Mouse (Mus musculus) forebrain, embryonic 14.5 days (tissue): ENCODE measurements around the gene Mab21l3. TPM values are rescaled to one million over a fixed set of nuclear protein-coding genes. Genes with fewer than 3 reads are reported as not detected.
"Not testable (repeated sequence)": the region's sequence is repeated elsewhere in the genome, so short reads cannot be mapped to it uniquely, and the experiment has no call there.

Source experiments
- ATAC-seq: fragments of 200-750 bp; cut with Nextera tagmentation; 2 replicates; pipeline ENCODE4 v1.8.0; 2017; ENCODE audit warnings: mild to moderate bottlenecking, moderate library complexity
- DNase-seq: peaks from one replicate; pipeline ENCODE4 v3.0.0-alpha.2; 2015; ENCODE audit warnings: low spot score
- H3K27ac ChIP-seq: fragments of 300-500 bp; sonication (generic); 2 replicates; pipeline ENCODE4 v1.5.1; 2014; ENCODE audit warnings: low read depth, mild to moderate bottlenecking, control low read depth, low read length, moderate library complexity
- H3K27me3 ChIP-seq: fragments of 300-500 bp; sonication (generic); replicated peaks from 2 replicates; pipeline ENCODE4 v1.6.1; 2014; ENCODE audit warnings: low read length, control low read depth, mixed read lengths; ENCODE audit not compliant: control insufficient read depth, insufficient read depth
- H3K36me3 ChIP-seq: fragments of 300-500 bp; sonication (generic); 2 replicates; pipeline ENCODE4 v1.6.1; 2014; ENCODE audit warnings: low read length, control low read depth; ENCODE audit not compliant: control insufficient read depth, insufficient read depth
- H3K4me1 ChIP-seq: fragments of 300-500 bp; sonication (generic); 2 replicates; pipeline ENCODE4 v1.6.1; 2014; ENCODE audit warnings: antibody characterized with exemption, low read length, control low read depth; ENCODE audit not compliant: control insufficient read depth, insufficient read depth
- H3K4me2 ChIP-seq: fragments of 300-500 bp; sonication (generic); 2 replicates; pipeline ENCODE4 v1.6.1; 2014; ENCODE audit warnings: mild to moderate bottlenecking, control low read depth, low read length
- H3K4me3 ChIP-seq: fragments of 300-500 bp; sonication (generic); 2 replicates; pipeline ENCODE4 v1.5.1; 2014; ENCODE audit warnings: low read depth, low read length, control low read depth
- H3K9ac ChIP-seq: fragments of 300-500 bp; sonication (generic); 2 replicates; pipeline ENCODE4 v1.6.1; 2014; ENCODE audit warnings: mild to moderate bottlenecking, low read length, control low read depth, moderate library complexity
- H3K9me3 ChIP-seq: fragments of 300-500 bp; sonication (generic); replicated peaks from 2 replicates; pipeline ENCODE4 v1.6.1; 2016; ENCODE audit warnings: low read length, control low read depth, mixed read lengths; ENCODE audit not compliant: control insufficient read depth
- WGBS: fragments of 180-500 bp; shearing (Covaris S2); extraction: QIAGEN DNeasy Blood & Tissue Kit; methylation state at CpG from one replicate; pipeline ENCODE4 v1.1.7; 2014; 5-methylcytosine and 5-hydroxymethylcytosine counted together
- polyA plus RNA-seq: library from polyadenylated mRNA; unstranded; fragments of >200 nt; fragmentation: Nextera tagmentation; extraction: Ambion mirVana; gene quantifications from 2 replicates; pipeline ENCODE4 v1.2.1, GENCODE M21; 2014

Gene Mab21l3
- polyA plus RNA-seq, 1 experiment from 2014 or later = 0.42 TPM

DNA sequence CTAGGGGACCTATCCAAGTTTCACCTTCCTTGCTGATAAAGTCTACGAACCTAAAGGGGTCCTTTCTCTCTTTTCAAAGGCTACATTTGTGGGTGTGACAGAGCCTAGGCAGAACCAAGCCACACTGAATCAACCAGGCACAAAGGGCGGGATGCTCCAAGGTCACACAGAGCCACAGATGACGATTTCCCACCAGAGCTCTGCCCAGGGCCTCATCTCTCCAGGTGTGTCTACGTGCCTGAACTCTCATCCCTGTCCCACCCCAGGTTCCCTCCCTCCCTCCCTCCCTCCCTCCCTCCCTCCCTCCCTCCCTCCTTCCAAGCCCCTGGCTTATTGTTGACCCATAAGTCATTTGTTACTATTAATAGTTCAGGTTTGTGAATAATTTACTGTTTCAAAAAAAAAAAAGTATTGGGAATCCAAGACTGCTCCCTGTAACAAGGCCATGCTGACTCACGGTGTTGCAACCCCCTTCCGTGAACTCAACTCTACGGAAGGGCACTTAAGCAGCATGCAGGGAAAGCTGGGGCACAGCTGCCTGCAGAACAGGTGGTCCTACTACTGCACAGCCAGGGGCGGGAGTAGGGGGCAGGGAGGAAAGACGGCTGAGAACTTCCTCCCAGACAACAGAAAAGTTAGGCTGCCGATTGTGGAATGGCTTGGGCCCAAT, 17.4 kb downstream of the Mab21l3 start:
- Histone ChIP-seq H3K9me3 (no peaks in the 10 kb centered on the region), H3K36me3 (no peaks in the 10 kb centered on the region), H3K4me1 (no peaks in the 10 kb centered on the region), H3K4me3 (no peak overlapping the region), H3K27me3 (no peaks in the 10 kb centered on the region), H3K27ac (no peak overlapping the region), H3K4me2 (no peak overlapping the region), H3K9ac (no peak overlapping the region)
- no peak for ATAC-seq
- no peak for DNase-seq
- 43% methylated on average over 10 of the region's 10 CpGs for WGBS

- H3K4me2 ChIP-seq = no peak overlapping the region
- no peak overlapping the region for H3K27ac ChIP-seq
- H3K4me1 ChIP-seq = no peaks in the 10 kb centered on the region
- H3K36me3 ChIP-seq = no peaks in the 10 kb centered on the region
- H3K9me3 ChIP-seq = no peaks in the 10 kb centered on the region
- H3K9ac ChIP-seq = no peak overlapping the region
- H3K4me3 ChIP-seq = no peak overlapping the region
- H3K27me3 ChIP-seq = no peaks in the 10 kb centered on the region
- ATAC-seq = no peak
- no peak for DNase-seq
- 80% methylated on average over 10 of the region's 10 CpGs for WGBS
Observed at GRCm38 (mm10) chr3:101829881-101830616, 18.7 kb downstream of the Mab21l3 start.

DNA sequence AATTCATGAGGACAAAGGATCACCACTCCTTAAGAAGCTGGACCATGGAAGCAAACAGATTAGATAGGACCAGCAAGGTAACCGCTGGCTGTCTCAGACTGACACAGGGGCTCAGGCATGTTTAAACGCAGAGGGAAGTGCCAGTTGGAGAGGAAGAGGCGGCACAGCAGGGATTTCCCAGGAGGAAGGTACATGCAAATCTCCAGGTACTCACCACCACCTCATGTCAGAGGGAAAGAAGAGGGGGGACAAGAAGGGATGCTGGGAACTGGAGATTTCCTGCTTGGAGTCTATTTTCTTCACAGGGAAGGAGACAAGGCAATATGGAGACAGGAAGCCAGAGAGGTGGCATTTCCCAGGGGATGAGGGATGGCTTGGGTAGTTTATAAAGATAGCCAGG, 20.2 kb downstream of the Mab21l3 start:
- WGBS = 48% methylated on average over 3 of the region's 3 CpGs
- no peak overlapping the region for H3K4me3 ChIP-seq
- DNase-seq (no peak), ATAC-seq (no peak)
- no peak overlapping the region for H3K9ac ChIP-seq
- no peak overlapping the region for H3K4me2 ChIP-seq
- no peaks in the 10 kb centered on the region for H3K27me3 ChIP-seq
- no peaks in the 10 kb centered on the region for H3K9me3 ChIP-seq
- no peaks in the 10 kb centered on the region for H3K36me3 ChIP-seq
- no peak overlapping the region for H3K27ac ChIP-seq
- H3K4me1 ChIP-seq = no peaks in the 10 kb centered on the region

- Histone ChIP-seq H3K27ac (no peak overlapping the region), H3K4me1 (no peaks in the 10 kb centered on the region), H3K4me2 (no peak overlapping the region), H3K27me3 (no peaks in the 10 kb centered on the region), H3K4me3 (no peak overlapping the region), H3K9ac (no peak overlapping the region), H3K9me3 (no peaks in the 10 kb centered on the region), H3K36me3 (no peaks in the 10 kb centered on the region)
- ATAC-seq (no peak), DNase-seq (no peak)
- 88% methylated on average over 6 of the region's 6 CpGs for WGBS
Observed at GRCm38 (mm10) chr3:101827220-101827715, 21.5 kb downstream of the Mab21l3 start.

GRCm38 (mm10) chr3:101824338-101824737, 24.4 kb downstream of the Mab21l3 start:
- H3K36me3 ChIP-seq = no peaks in the 10 kb centered on the region
- WGBS = 71% methylated on average over 9 of the region's 9 CpGs
- no peaks in the 10 kb centered on the region for H3K27me3 ChIP-seq
- no peak overlapping the region for H3K4me2 ChIP-seq
- H3K4me3 ChIP-seq = no peak overlapping the region
- no peak for ATAC-seq
- no peaks in the 10 kb centered on the region for H3K4me1 ChIP-seq
- H3K9ac ChIP-seq = no peak overlapping the region
- H3K27ac ChIP-seq = no peak overlapping the region
- DNase-seq = no peak
- H3K9me3 ChIP-seq = no peaks in the 10 kb centered on the region

GRCm38 (mm10) chr3:101822052-101822451, 26.7 kb downstream of the Mab21l3 start:
- DNase-seq (no peak), ATAC-seq (no peak)
- Histone ChIP-seq H3K4me2 (no peak overlapping the region), H3K9me3 (no peaks in the 10 kb centered on the region), H3K36me3 (no peaks in the 10 kb centered on the region), H3K4me1 (no peaks in the 10 kb centered on the region), H3K9ac (no peak overlapping the region), H3K4me3 (no peak overlapping the region), H3K27ac (no peak overlapping the region), H3K27me3 (no peaks in the 10 kb centered on the region)
- 82% methylated on average over 5 of the region's 5 CpGs for WGBS

DNA sequence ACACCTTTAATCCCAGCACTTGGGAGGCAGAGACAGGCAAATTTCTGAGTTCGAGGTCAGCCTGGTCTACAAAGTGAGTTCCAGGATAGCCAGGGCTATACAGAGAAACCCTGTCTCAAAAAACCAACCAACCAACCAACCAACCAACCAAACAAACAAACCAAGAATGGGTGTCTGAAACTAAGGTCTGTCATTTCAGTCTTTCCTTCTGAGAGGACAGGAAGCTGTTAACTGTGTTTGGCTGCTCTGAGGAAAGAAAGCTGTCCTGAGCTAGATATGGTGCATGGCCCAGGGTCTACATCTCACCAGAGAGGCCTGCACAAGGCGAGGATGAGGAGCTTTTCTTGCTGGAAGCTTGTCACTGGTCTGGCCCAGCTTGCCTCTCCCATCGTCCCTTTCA, 28.1 kb downstream of the Mab21l3 start:
- H3K4me3 ChIP-seq, H3K9ac ChIP-seq, H3K36me3 ChIP-seq, H3K4me1 ChIP-seq, H3K4me2 ChIP-seq, DNase-seq, ATAC-seq, H3K27ac ChIP-seq, H3K27me3 ChIP-seq, H3K9me3 ChIP-seq: not testable (repeated sequence)
- 75% methylated on average over 3 of the region's 3 CpGs for WGBS

GRCm38 (mm10) chr3:101816006-101816405, 32.8 kb downstream of the Mab21l3 start:
- ATAC-seq (no peak), DNase-seq (no peak)
- H3K36me3 ChIP-seq = no peaks in the 10 kb centered on the region
- no peaks in the 10 kb centered on the region for H3K4me1 ChIP-seq
- no peaks in the 10 kb centered on the region for H3K9me3 ChIP-seq
- 85% methylated on average over 3 of the region's 3 CpGs for WGBS
- H3K4me3 ChIP-seq = no peak overlapping the region
- no peak overlapping the region for H3K9ac ChIP-seq
- no peaks in the 10 kb centered on the region for H3K27me3 ChIP-seq
- no peak overlapping the region for H3K27ac ChIP-seq
- no peak overlapping the region for H3K4me2 ChIP-seq

DNA sequence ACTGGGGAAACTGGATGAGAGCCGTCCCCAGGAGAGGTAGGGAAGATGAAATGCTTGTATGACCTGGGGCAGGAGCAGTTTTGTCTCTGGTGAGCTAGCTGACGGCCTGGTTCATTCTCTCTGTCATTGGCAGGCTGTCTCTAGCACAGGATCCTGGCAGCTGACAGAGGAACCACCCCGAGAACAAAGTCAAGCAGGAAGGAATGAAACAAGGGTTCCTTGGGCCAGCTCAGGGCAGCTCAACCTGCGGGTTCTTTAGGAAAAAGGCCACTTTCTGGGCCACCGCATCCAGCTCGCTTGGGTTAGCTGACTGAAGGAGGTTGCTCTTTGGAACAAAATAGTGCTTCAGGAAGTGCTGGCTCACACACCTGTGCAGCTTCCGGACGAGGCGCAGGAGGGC, 34.0 kb downstream of the Mab21l3 start:
- no peak for ATAC-seq
- Histone ChIP-seq H3K27me3 (no peaks in the 10 kb centered on the region), H3K36me3 (no peaks in the 10 kb centered on the region), H3K9me3 (no peaks in the 10 kb centered on the region), H3K27ac (no peak overlapping the region), H3K4me3 (no peak overlapping the region), H3K9ac (no peak overlapping the region), H3K4me2 (no peak overlapping the region), H3K4me1 (no peaks in the 10 kb centered on the region)
- WGBS = 82% methylated on average over 9 of the region's 9 CpGs
- DNase-seq = no peak
